Mouse (Mus musculus): Measurements from ENCODE around the gene Islr.

The Islr gene

GRCm38 (mm10) chr9:58111431-58111830 lies 92.7 kb downstream of the Islr start:
- DNase-seq: no peak

DNA sequence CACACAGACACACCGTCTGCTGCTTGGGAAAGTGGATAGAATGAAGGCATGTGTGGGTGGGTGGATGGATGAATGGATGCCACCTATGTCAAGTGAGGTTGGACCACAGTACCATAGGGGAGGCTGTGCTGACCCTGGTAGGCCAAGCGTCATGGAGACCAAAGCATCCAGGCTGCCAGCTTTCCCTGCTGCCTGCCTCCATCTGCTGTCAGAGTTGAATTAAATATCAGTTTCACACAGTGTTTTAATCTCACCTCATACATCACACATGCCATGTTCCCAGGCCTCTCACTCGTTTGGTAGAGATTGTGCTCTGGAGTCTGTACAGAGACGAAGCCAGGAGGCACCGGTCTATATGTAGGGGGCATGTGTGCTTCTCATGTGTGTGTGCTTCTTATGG lies 93.3 kb downstream of the Islr start:
- no peak for DNase-seq

- DNase-seq: no peak
Observed at GRCm38 (mm10) chr9:58107494-58107893, 96.6 kb downstream of the Islr start.

Measured in kidney, postnatal 14 days (tissue).